Mouse (Mus musculus): ENCODE measurements around the gene Atxn1l. TPM values are rescaled to one million over a fixed set of nuclear protein-coding genes. Genes with fewer than 3 reads are reported as not detected.
A peak's percentile ranks its signal among the peaks of the same experiment; 100 is the strongest.

Atxn1l gene
- polyA plus RNA-seq, 1 experiment from 2014 or later = 8.8 TPM

GRCm38 (mm10) chr8:109697754-109698153 lies 39.8 kb downstream of the Atxn1l start:
- Histone ChIP-seq H3K4me3 (no peak overlapping the region), H3K9me3 (replicated peaks) (no peaks in the 10 kb centered on the region; the same call in 1 of the 2 replicates), H3K4me2 (no peak overlapping the region), H3K36me3 (no peaks in the 10 kb centered on the region), H3K27me3 (replicated peaks) (peaks cover 5% of the 10 kb centered on the region; the same call in 1 of the 2 replicates), H3K4me1 (replicated peaks) (peaks cover 8% of the 10 kb centered on the region), H3K9ac (no peak overlapping the region), H3K27ac (ENCODE audit: poor library complexity, severe bottlenecking) (no peak overlapping the region)
- no peak for ATAC-seq (ENCODE audit: insufficient number of reproducible peaks, low FRiP score)
- 70% methylated on average over 1 of the region's 1 CpGs for WGBS

DNA sequence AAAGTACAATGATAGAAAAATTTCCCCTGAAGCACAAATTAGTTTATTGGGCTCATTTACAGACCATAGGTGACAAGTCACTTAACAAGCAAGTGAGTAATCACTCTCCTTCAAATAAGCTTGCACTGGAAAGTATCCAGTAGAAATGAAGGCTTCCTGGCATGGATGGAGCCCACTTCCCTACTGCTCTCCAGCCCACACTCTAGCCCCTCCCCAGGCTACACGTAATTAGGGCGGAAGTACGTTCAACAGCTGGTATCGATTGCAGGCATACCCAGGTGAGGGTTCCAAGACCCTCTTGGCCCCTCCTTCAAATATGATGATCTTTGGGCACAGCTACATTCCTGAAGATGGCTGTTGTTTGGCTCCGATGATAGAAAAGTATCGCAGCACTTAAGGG lies 43.4 kb downstream of the Atxn1l start:
- Histone ChIP-seq H3K36me3 (peaks cover 5% of the 10 kb centered on the region; the same call in 1 of the 2 replicates), H3K27ac (ENCODE audit: poor library complexity, severe bottlenecking) (no peak overlapping the region), H3K4me2 (peak overlapping the region; percentile 94; the same call in 1 of the 2 replicates), H3K9me3 (replicated peaks) (no peaks in the 10 kb centered on the region), H3K27me3 (replicated peaks) (no peaks in the 10 kb centered on the region), H3K4me1 (replicated peaks) (peaks cover 20% of the 10 kb centered on the region), H3K4me3 (peak overlapping the region; percentile 83; the same call in 1 of the 2 replicates), H3K9ac (no peak overlapping the region)
- WGBS = 63% methylated on average over 6 of the region's 6 CpGs
- no peak for ATAC-seq (ENCODE audit: insufficient number of reproducible peaks, low FRiP score)

- WGBS = under 1% methylated on average over 57 of the region's 57 CpGs
- peak; percentile 100 for ATAC-seq (ENCODE audit: insufficient number of reproducible peaks, low FRiP score)
Observed at GRCm38 (mm10) chr8:109693146-109693900, 44.2 kb downstream of the Atxn1l start, which contains the start of gene Ist1. Gene Ist1, minus strand, starts transcription at chr8:109693260.

DNA sequence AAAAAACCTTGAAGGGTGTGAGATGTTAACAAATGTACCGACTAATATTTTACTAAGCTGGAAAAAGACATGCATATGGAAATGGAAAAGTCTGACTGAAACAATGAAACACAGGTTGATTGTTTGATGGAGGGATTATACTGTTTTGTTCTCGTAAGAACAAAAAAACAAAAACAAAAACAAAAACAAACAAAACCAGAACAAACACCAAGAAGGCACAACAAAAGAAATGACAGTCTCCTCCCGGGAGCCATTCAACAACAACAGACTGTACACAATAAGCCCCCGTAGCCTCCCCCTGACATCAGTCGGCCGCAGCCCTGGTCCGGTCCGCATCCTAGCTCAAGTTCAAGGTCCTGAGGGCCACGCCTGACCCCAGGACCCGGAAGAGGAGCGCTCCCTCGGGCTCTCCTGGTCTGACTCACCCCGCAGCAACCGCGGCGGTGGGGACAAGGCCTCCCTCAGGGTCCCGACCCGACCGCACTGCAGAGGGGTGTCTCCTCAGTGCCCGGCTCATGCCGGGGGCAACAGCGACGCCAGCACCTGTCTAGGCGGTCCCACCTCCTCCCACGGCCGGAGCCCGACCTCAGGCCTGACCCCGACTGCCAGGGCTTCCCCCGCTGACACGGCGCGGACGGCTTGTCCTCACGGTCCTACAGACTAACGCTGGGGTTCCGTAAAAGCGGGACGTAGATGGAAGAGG lies 44.9 kb downstream of the Atxn1l start:
- under 1% methylated on average over 38 of the region's 38 CpGs for WGBS
- Histone ChIP-seq H3K27me3 (replicated peaks) (no peaks in the 10 kb centered on the region), H3K9ac (peak overlapping the region; percentile 92), H3K4me1 (replicated peaks) (peaks cover 20% of the 10 kb centered on the region), H3K27ac (ENCODE audit: poor library complexity, severe bottlenecking) (peak overlapping the region; percentile 17; the same call in 1 of the 2 replicates), H3K9me3 (replicated peaks) (no peaks in the 10 kb centered on the region), H3K36me3 (peaks cover 10% of the 10 kb centered on the region; the same call in 1 of the 2 replicates), H3K4me3 (peak overlapping the region; percentile 83), H3K4me2 (peak overlapping the region; percentile 94)
- peak; percentile 85 for ATAC-seq (ENCODE audit: insufficient number of reproducible peaks, low FRiP score)

More at GRCm38 (mm10) chr8:109693146-109693900, 44.2 kb downstream of the Atxn1l start, which contains the start of gene Ist1:
- H3K4me3 ChIP-seq = peak within 1 kb of the TSS; percentile 83
- peaks cover 7% of the 10 kb centered on the region; the same call in 1 of the 2 replicates for H3K36me3 ChIP-seq
- peak within 1 kb of the TSS; percentile 94 for H3K4me2 ChIP-seq
- H3K9ac ChIP-seq = peak within 1 kb of the TSS; percentile 92
- no peaks in the 10 kb centered on the region for H3K9me3 ChIP-seq (replicated peaks)
- H3K27me3 ChIP-seq (replicated peaks) = no peaks in the 10 kb centered on the region
- H3K4me1 ChIP-seq (replicated peaks) = peaks cover 20% of the 10 kb centered on the region
- H3K27ac ChIP-seq (ENCODE audit: poor library complexity, severe bottlenecking) = peak within 1 kb of the TSS; percentile 77

- H3K9ac ChIP-seq = peak overlapping the region; percentile 67
- peak overlapping the region; percentile 83 for H3K4me3 ChIP-seq
- H3K27ac ChIP-seq (ENCODE audit: poor library complexity, severe bottlenecking) = no peak overlapping the region
- H3K4me1 ChIP-seq (replicated peaks) = peaks cover 20% of the 10 kb centered on the region
- H3K27me3 ChIP-seq (replicated peaks) = no peaks in the 10 kb centered on the region
- H3K9me3 ChIP-seq (replicated peaks) = no peaks in the 10 kb centered on the region
- 50% methylated on average over 5 of the region's 5 CpGs for WGBS
- peak overlapping the region; percentile 94 for H3K4me2 ChIP-seq
- no peak for ATAC-seq (ENCODE audit: insufficient number of reproducible peaks, low FRiP score)
- peaks cover 10% of the 10 kb centered on the region; the same call in 1 of the 2 replicates for H3K36me3 ChIP-seq
Observed at GRCm38 (mm10) chr8:109691769-109692168, 45.8 kb downstream of the Atxn1l start.

DNA sequence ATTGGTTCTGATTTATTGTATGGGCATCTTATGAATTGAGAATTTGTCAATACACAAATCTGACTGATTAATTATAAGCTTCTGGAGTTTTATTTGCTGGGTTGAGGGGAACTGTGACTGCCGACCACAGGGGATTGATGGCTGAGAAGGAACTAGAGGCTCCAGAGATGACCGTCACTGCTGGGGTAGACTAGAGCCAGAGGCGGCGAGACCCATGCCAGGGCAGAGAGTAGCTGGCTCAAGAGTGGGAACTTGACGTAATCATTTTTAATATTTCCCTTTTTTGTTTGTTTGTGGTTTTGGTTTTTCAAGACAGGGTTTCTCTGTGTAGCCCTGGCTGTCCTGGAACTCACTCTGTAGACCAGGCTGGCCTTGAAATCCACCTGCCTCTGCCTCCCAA lies 50.3 kb downstream of the Atxn1l start:
- Histone ChIP-seq H3K4me2 (no peak overlapping the region), H3K36me3 (peaks cover 27% of the 10 kb centered on the region), H3K27ac (ENCODE audit: poor library complexity, severe bottlenecking) (no peak overlapping the region), H3K4me3 (no peak overlapping the region), H3K9me3 (replicated peaks) (no peaks in the 10 kb centered on the region), H3K9ac (no peak overlapping the region), H3K4me1 (replicated peaks) (peaks cover 12% of the 10 kb centered on the region), H3K27me3 (replicated peaks) (no peaks in the 10 kb centered on the region)
- 93% methylated on average over 5 of the region's 5 CpGs for WGBS
- no peak for ATAC-seq (ENCODE audit: insufficient number of reproducible peaks, low FRiP score)

- Histone ChIP-seq H3K9me3 (replicated peaks) (no peaks in the 10 kb centered on the region), H3K9ac (no peak overlapping the region), H3K4me2 (no peak overlapping the region), H3K4me1 (replicated peaks) (no peaks in the 10 kb centered on the region), H3K27ac (ENCODE audit: poor library complexity, severe bottlenecking) (no peak overlapping the region), H3K36me3 (peaks cover 65% of the 10 kb centered on the region), H3K4me3 (no peak overlapping the region), H3K27me3 (replicated peaks) (no peaks in the 10 kb centered on the region)
- 95% methylated on average over 5 of the region's 5 CpGs for WGBS
- ATAC-seq (ENCODE audit: insufficient number of reproducible peaks, low FRiP score) = no peak
Observed at GRCm38 (mm10) chr8:109682120-109682519, 55.4 kb downstream of the Atxn1l start.

DNA sequence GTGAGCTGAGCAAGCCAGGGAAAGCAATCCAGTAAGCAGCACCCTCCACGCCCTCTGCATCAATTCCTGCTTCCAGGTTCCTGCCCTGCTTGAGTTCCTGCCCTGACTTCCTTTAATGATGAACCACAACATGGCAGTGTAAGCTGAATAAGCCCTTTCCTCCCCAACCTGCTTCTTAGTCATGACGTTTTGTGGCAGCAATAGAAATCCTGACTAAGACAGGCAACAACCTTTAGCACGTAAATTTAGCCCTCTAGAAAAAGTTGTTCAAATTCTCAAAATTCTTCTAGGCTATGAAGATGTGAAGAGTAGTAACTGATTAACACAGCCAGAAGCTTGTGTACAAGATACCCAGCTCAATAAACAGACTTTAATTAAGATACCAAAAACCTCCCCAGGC lies 56.0 kb downstream of the Atxn1l start:
- Histone ChIP-seq H3K4me1 (replicated peaks) (no peaks in the 10 kb centered on the region), H3K36me3 (peaks cover 69% of the 10 kb centered on the region), H3K9me3 (replicated peaks) (no peaks in the 10 kb centered on the region), H3K27me3 (replicated peaks) (no peaks in the 10 kb centered on the region), H3K4me3 (no peak overlapping the region), H3K4me2 (no peak overlapping the region), H3K9ac (no peak overlapping the region), H3K27ac (ENCODE audit: poor library complexity, severe bottlenecking) (no peak overlapping the region)
- no peak for ATAC-seq (ENCODE audit: insufficient number of reproducible peaks, low FRiP score)
- WGBS = 82% methylated on average over 3 of the region's 3 CpGs

Other genes with a start within 250 kb of the Atxn1l start
- gene Pmfbp1, start 243.7 kb downstream of the Atxn1l start, polyA plus RNA-seq (2016; fragmentation: Nextera tagmentation; extraction: Ambion mirVana) = 0.23 TPM in 1 of 2 replicates, not detected in the other
- gene Dhx38, start 171.9 kb downstream of the Atxn1l start, polyA plus RNA-seq (2016; fragmentation: Nextera tagmentation; extraction: Ambion mirVana) = 19.5 and 19.8 TPM in 2 replicates
- gene Txnl4b, start 171.8 kb downstream of the Atxn1l start, polyA plus RNA-seq (2016; fragmentation: Nextera tagmentation; extraction: Ambion mirVana) = 16.2 and 17.2 TPM in 2 replicates
- gene Hp, start 158.6 kb downstream of the Atxn1l start, polyA plus RNA-seq (2016; fragmentation: Nextera tagmentation; extraction: Ambion mirVana) = 0.33 TPM in 1 of 2 replicates, not detected in the other
- gene Dhodh, start 129.1 kb downstream of the Atxn1l start, polyA plus RNA-seq (2016; fragmentation: Nextera tagmentation; extraction: Ambion mirVana) = 35.6 and 38.2 TPM in 2 replicates
- 0.05 and 0.32 TPM in 2 replicates for gene Pkd1l3, start 123.2 kb downstream of the Atxn1l start, polyA plus RNA-seq (2016; fragmentation: Nextera tagmentation; extraction: Ambion mirVana)
- gene Ist1, start 44.5 kb downstream of the Atxn1l start, polyA plus RNA-seq (2016; fragmentation: Nextera tagmentation; extraction: Ambion mirVana) = 92.8 and 96.2 TPM in 2 replicates
- 25.0 and 26.9 TPM in 2 replicates for gene Zfp821, start 32.2 kb downstream of the Atxn1l start, polyA plus RNA-seq (2016; fragmentation: Nextera tagmentation; extraction: Ambion mirVana)
- gene Ap1g1, start 40.8 kb upstream of the Atxn1l start, polyA plus RNA-seq (2016; fragmentation: Nextera tagmentation; extraction: Ambion mirVana) = 44.8 and 46.7 TPM in 2 replicates
- 1.5 and 1.8 TPM in 2 replicates for gene Phlpp2, start 130.8 kb upstream of the Atxn1l start, polyA plus RNA-seq (2016; fragmentation: Nextera tagmentation; extraction: Ambion mirVana)
- gene Marveld3, start 224.5 kb upstream of the Atxn1l start, polyA plus RNA-seq (2016; fragmentation: Nextera tagmentation; extraction: Ambion mirVana) = 0.40 and 0.41 TPM in 2 replicates

Data from heart, embryonic 12.5 days (tissue).